Mouse (Mus musculus): ENCODE measurements around the gene Aurkb.

DNA sequence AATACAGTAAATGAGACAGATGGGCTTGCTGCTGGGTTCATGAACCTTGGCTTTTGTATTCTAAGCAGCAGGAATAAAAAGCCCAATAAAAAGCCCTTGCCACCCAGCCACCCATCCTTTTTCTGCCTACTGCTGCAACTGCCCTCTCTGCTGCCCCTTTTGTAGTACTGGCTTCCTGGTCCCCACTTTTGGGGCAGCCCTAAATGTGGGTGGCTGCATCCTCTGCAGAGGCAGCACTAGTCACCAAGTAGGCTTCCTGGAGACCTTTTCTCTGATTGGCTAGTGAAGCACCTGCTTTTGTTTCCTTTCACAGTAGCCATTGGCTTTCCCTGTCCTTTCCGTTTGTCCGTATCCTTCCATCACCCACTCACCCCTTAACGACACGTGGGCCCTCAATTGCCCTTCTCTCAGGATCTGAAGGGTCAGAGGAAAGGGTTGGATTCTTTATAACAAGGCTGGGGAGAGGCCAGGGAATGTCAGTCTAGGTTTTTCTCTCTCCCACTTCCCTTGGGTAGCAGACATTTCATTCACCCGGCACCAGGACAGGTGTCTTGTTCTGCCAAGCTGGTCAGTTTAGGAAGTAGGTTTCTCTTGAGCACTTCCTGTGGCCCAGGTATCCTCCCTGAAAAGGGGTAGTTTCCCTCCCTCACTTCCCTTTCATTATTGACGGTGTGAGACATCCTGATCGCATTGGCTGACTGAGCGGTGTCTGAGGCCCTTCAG, 52.8 kb downstream of the Aurkb start:
- TF ChIP-seq EP300 (IDR thresholded peaks at IDR 0.05; ENCODE audit: low read depth in 1 of 2, low read length in 2 of 2), result no peak
- TF ChIP-seq TCF12 (IDR thresholded peaks at IDR 0.05; ENCODE audit: low read depth, low read length), result no peak
- no peak for TF ChIP-seq ETS1 (IDR thresholded peaks at IDR 0.05; ENCODE audit: low read depth, low read length)

All from MEL (cell line).